Mouse (Mus musculus): ENCODE measurements at regions not wholly inside any gene's neighbourhood (a gene's known extent, or its start where the extent isn't known, plus 50 kb on each side); places are given as distances from the start of the nearest gene placed in this dataset.
A peak's percentile ranks its signal among the peaks of the same experiment; 100 is the strongest.
"Not testable (repeated sequence)": the region's sequence is repeated elsewhere in the genome, so short reads cannot be mapped to it uniquely, and the experiment has no call there.

- peaks cover 10% of the 10 kb centered on the region; the same call in 1 of the 2 replicates for H3K9me3 ChIP-seq
- H3K27ac ChIP-seq (replicated peaks): 0 out of 2 replicates have a peak overlapping the region, but pooled peaks have one; percentile 14
- 68% methylated on average over 3 of the region's 3 CpGs for WGBS
- DNase-seq (ENCODE audit: low spot score): no peak
- no peaks in the 10 kb centered on the region for H3K27me3 ChIP-seq (replicated peaks; ENCODE audit: low read depth, poor library complexity, severe bottlenecking)
- H3K36me3 ChIP-seq (replicated peaks): no peaks in the 10 kb centered on the region
- H3K4me3 ChIP-seq: no peak overlapping the region
- H3K4me1 ChIP-seq: peaks cover 37% of the 10 kb centered on the region
These were observed 169.9 kb downstream of the Bcl2l11 start for GRCm38 (mm10) chr2:128295726-128296234.

- H3K4me3 ChIP-seq; H3K36me3 ChIP-seq (replicated peaks); H3K27me3 ChIP-seq (replicated peaks; ENCODE audit: low read depth, poor library complexity, severe bottlenecking); DNase-seq (ENCODE audit: low spot score); H3K9me3 ChIP-seq: not testable (repeated sequence)
- Histone ChIP-seq H3K27ac (replicated peaks) (peak overlapping the region; percentile 14; the same call in 1 of the 2 replicates), H3K4me1 (peaks cover 44% of the 10 kb centered on the region)
- WGBS: 78% methylated on average over 5 of the region's 5 CpGs
These were observed 170.6 kb downstream of the Bcl2l11 start for GRCm38 (mm10) chr2:128296423-128296822.

GRCm38 (mm10) chr2:128296897-128297296 is 171.1 kb downstream of the Bcl2l11 start:
- no peak for DNase-seq (ENCODE audit: low spot score)
- Histone ChIP-seq H3K9me3 (peaks cover 4% of the 10 kb centered on the region; the same call in 1 of the 2 replicates), H3K36me3 (replicated peaks) (no peaks in the 10 kb centered on the region), H3K27me3 (replicated peaks; ENCODE audit: low read depth, poor library complexity, severe bottlenecking) (0 out of 2 replicates have a peak, but pooled peaks cover 6% of the 10 kb centered on the region), H3K27ac (replicated peaks) (0 out of 2 replicates have a peak overlapping the region, but pooled peaks have one; percentile 19), H3K4me3 (no peak overlapping the region), H3K4me1 (peaks cover 49% of the 10 kb centered on the region)
- 50% methylated on average over 5 of the region's 5 CpGs for WGBS

GRCm38 (mm10) chr2:128297821-128298220 is 172.0 kb downstream of the Bcl2l11 start:
- peaks cover 54% of the 10 kb centered on the region for H3K4me1 ChIP-seq
- no peak for DNase-seq (ENCODE audit: low spot score)
- no peak overlapping the region for H3K4me3 ChIP-seq
- no peaks in the 10 kb centered on the region for H3K36me3 ChIP-seq (replicated peaks)
- H3K27me3 ChIP-seq (replicated peaks; ENCODE audit: low read depth, poor library complexity, severe bottlenecking): 0 out of 2 replicates have a peak, but pooled peaks cover 10% of the 10 kb centered on the region
- WGBS: 38% methylated on average over 5 of the region's 5 CpGs
- no peaks in the 10 kb centered on the region for H3K9me3 ChIP-seq
- H3K27ac ChIP-seq (replicated peaks): no peak overlapping the region

GRCm38 (mm10) chr2:128298996-128299395 is 173.2 kb downstream of the Bcl2l11 start:
- Histone ChIP-seq H3K9me3 (no peaks in the 10 kb centered on the region), H3K36me3 (replicated peaks) (no peaks in the 10 kb centered on the region), H3K4me1 (peaks cover 50% of the 10 kb centered on the region), H3K4me3 (no peak overlapping the region), H3K27ac (replicated peaks) (no peak overlapping the region), H3K27me3 (replicated peaks; ENCODE audit: low read depth, poor library complexity, severe bottlenecking) (peaks cover 13% of the 10 kb centered on the region; the same call in 1 of the 2 replicates)
- 87% methylated on average over 8 of the region's 8 CpGs for WGBS
- DNase-seq (ENCODE audit: low spot score): no peak

GRCm38 (mm10) chr2:128301709-128302108 is 175.9 kb downstream of the Bcl2l11 start:
- WGBS: 30% methylated on average over 8 of the region's 8 CpGs
- H3K27ac ChIP-seq (replicated peaks): 0 out of 2 replicates have a peak overlapping the region, but pooled peaks have one; percentile 35
- peaks cover 18% of the 10 kb centered on the region for H3K27me3 ChIP-seq (replicated peaks; ENCODE audit: low read depth, poor library complexity, severe bottlenecking)
- no peaks in the 10 kb centered on the region for H3K9me3 ChIP-seq
- peaks cover 49% of the 10 kb centered on the region for H3K4me1 ChIP-seq
- no peak overlapping the region for H3K4me3 ChIP-seq
- no peaks in the 10 kb centered on the region for H3K36me3 ChIP-seq (replicated peaks)
- DNase-seq (ENCODE audit: low spot score): no peak

GRCm38 (mm10) chr2:128304063-128304712 is 178.3 kb downstream of the Bcl2l11 start:
- no peak for DNase-seq (ENCODE audit: low spot score)
- Histone ChIP-seq H3K4me3 (no peak overlapping the region), H3K36me3 (replicated peaks) (no peaks in the 10 kb centered on the region), H3K4me1 (peaks cover 35% of the 10 kb centered on the region), H3K9me3 (no peaks in the 10 kb centered on the region), H3K27ac (replicated peaks) (no peak overlapping the region), H3K27me3 (replicated peaks; ENCODE audit: low read depth, poor library complexity, severe bottlenecking) (peaks cover 18% of the 10 kb centered on the region)
- WGBS: 17% methylated on average over 12 of the region's 12 CpGs

- H3K27me3 ChIP-seq (replicated peaks; ENCODE audit: low read depth, poor library complexity, severe bottlenecking): peaks cover 22% of the 10 kb centered on the region
- no peaks in the 10 kb centered on the region for H3K9me3 ChIP-seq
- WGBS: 71% methylated on average over 6 of the region's 6 CpGs
- H3K4me3 ChIP-seq: no peak overlapping the region
- H3K4me1 ChIP-seq: peaks cover 33% of the 10 kb centered on the region
- no peaks in the 10 kb centered on the region for H3K36me3 ChIP-seq (replicated peaks)
- DNase-seq (ENCODE audit: low spot score): no peak
- H3K27ac ChIP-seq (replicated peaks): no peak overlapping the region
These were observed 180.9 kb downstream of the Bcl2l11 start for GRCm38 (mm10) chr2:128306693-128307092.

- Histone ChIP-seq H3K4me3 (no peak overlapping the region), H3K27ac (replicated peaks) (no peak overlapping the region; the same call in 1 of the 2 replicates), H3K9me3 (no peaks in the 10 kb centered on the region), H3K36me3 (replicated peaks) (no peaks in the 10 kb centered on the region), H3K27me3 (replicated peaks; ENCODE audit: low read depth, poor library complexity, severe bottlenecking) (peaks cover 15% of the 10 kb centered on the region), H3K4me1 (peaks cover 45% of the 10 kb centered on the region)
- WGBS: 36% methylated on average over 10 of the region's 10 CpGs
- no peak for DNase-seq (ENCODE audit: low spot score)
These were observed 183.7 kb downstream of the Bcl2l11 start for GRCm38 (mm10) chr2:128309541-128310030.

GRCm38 (mm10) chr2:128310081-128310480 is 184.2 kb downstream of the Bcl2l11 start:
- Histone ChIP-seq H3K27ac (replicated peaks) (no peak overlapping the region), H3K9me3 (no peaks in the 10 kb centered on the region), H3K4me3 (no peak overlapping the region), H3K27me3 (replicated peaks; ENCODE audit: low read depth, poor library complexity, severe bottlenecking) (peaks cover 15% of the 10 kb centered on the region), H3K36me3 (replicated peaks) (no peaks in the 10 kb centered on the region), H3K4me1 (peaks cover 42% of the 10 kb centered on the region)
- 41% methylated on average over 5 of the region's 5 CpGs for WGBS
- no peak for DNase-seq (ENCODE audit: low spot score)

GRCm38 (mm10) chr2:128312084-128312594 is 186.3 kb downstream of the Bcl2l11 start:
- H3K27me3 ChIP-seq (replicated peaks; ENCODE audit: low read depth, poor library complexity, severe bottlenecking): peaks cover 19% of the 10 kb centered on the region
- H3K36me3 ChIP-seq (replicated peaks): no peaks in the 10 kb centered on the region
- peak; percentile 68 for DNase-seq (ENCODE audit: low spot score)
- no peaks in the 10 kb centered on the region for H3K9me3 ChIP-seq
- peak overlapping the region; percentile 48 for H3K4me3 ChIP-seq
- peaks cover 34% of the 10 kb centered on the region for H3K4me1 ChIP-seq
- 3% methylated on average over 14 of the region's 14 CpGs for WGBS
- H3K27ac ChIP-seq (replicated peaks): peak overlapping the region; percentile 73

GRCm38 (mm10) chr2:128312659-128313581 is 187.1 kb downstream of the Bcl2l11 start:
- Histone ChIP-seq H3K9me3 (no peaks in the 10 kb centered on the region), H3K27me3 (replicated peaks; ENCODE audit: low read depth, poor library complexity, severe bottlenecking) (peaks cover 19% of the 10 kb centered on the region), H3K4me1 (peaks cover 34% of the 10 kb centered on the region), H3K4me3 (peak overlapping the region; percentile 48), H3K27ac (replicated peaks) (peak overlapping the region; percentile 73), H3K36me3 (replicated peaks) (no peaks in the 10 kb centered on the region)
- 51% methylated on average over 12 of the region's 12 CpGs for WGBS
- DNase-seq (ENCODE audit: low spot score): peak; percentile 37
